Mouse (Mus musculus) testis, adult 2 months (tissue): ENCODE measurements around the gene Zbtb34.

Experiments
- CTCF ChIP-seq: fragments of 200-500 bp; IDR thresholded peaks from 2 replicates; pipeline ENCODE4 v1.5.1; 2012; ENCODE audit warnings: low read depth, mild to moderate bottlenecking, inconsistent platforms, low read length, moderate library complexity; ENCODE audit not compliant: control insufficient read depth, insufficient read depth, insufficient replicate concordance
- POLR2A ChIP-seq: fragments of 200-500 bp; IDR thresholded peaks from 2 replicates; pipeline ENCODE4 v1.6.1; 2012; ENCODE audit warnings: low read depth, mild to moderate bottlenecking, inconsistent platforms, low read length, moderate library complexity; ENCODE audit not compliant: control insufficient read depth

- no peak for TF ChIP-seq CTCF
- no peak for TF ChIP-seq POLR2A
Measured at GRCm38 (mm10) chr2:33365703-33366471, 65.2 kb downstream of the Zbtb34 start.
